Mouse (Mus musculus): ENCODE results near the gene Sv2b.

DNA sequence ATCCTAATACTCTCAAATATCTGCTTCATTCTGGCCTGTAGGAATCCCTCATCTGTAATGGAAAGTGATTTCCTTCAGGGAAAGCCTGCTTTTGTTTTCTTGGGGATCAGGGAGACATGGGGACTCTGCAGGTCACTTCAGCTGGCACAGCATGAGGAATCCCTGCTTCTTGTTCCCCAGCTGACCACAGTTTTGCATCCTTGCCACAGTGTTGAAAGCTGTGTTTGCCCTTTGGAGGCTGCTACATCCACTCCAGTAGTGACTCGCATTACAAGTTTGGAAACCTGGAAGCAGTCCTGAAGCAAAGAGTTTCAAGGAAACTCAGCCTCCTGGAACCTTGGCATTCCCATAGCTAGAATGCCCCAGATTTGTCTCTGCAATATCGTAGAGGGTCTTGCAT is 35.4 kb downstream of the Sv2b start:
- TF ChIP-seq CTCF (IDR thresholded peaks at IDR 0.05; ENCODE audit: extremely low read depth, insufficient read depth, insufficient read length, insufficient replicate concordance) (no peak), POLR2A (IDR thresholded peaks at IDR 0.05; ENCODE audit: low read depth, low read length) (no peak)

Measured in spleen, adult 2 months (tissue).